Mouse (Mus musculus): ENCODE data around the gene Mttp. TPM values are rescaled to one million over a fixed set of nuclear protein-coding genes. Genes with fewer than 3 reads are reported as not detected.

Gene Mttp
- total and polyA plus RNA-seq, 2 experiments from 2014 or later: 5.0 to 7.5 TPM

- no peak for ATAC-seq
- no peak overlapping the region for H3K27ac ChIP-seq (ENCODE audit: low read depth, low read length)
- no peak for DNase-seq
- no peak overlapping the region for H3K4me2 ChIP-seq (ENCODE audit: low read depth)
- H3K4me1 ChIP-seq (ENCODE audit: insufficient read depth): peaks cover 7% of the 10 kb centered on the region
- no peak for TF ChIP-seq CTCF (IDR thresholded peaks at IDR 0.05; ENCODE audit: low read depth)
- 81% methylated on average over 10 of the region's 10 CpGs for WGBS
- H3K27me3 ChIP-seq (ENCODE audit: insufficient read depth, low read length): no peaks in the 10 kb centered on the region
- no peaks in the 10 kb centered on the region for H3K9me3 ChIP-seq (ENCODE audit: low read length)
- no peaks in the 10 kb centered on the region for H3K36me3 ChIP-seq (ENCODE audit: insufficient read depth)
- H3K9ac ChIP-seq: no peak overlapping the region
- H3K4me3 ChIP-seq (ENCODE audit: low read depth, low read length): no peak overlapping the region
Observed at GRCm38 (mm10) chr3:138071476-138072073, 73.2 kb downstream of the Mttp start.

- TF ChIP-seq CTCF (IDR thresholded peaks at IDR 0.05; ENCODE audit: low read depth): no peak
- WGBS: 14% methylated on average over 1 of the region's 1 CpGs
- no peak overlapping the region for H3K4me2 ChIP-seq (ENCODE audit: low read depth)
- H3K4me1 ChIP-seq (ENCODE audit: insufficient read depth): peaks cover 12% of the 10 kb centered on the region
- no peak for ATAC-seq
- H3K27ac ChIP-seq (ENCODE audit: low read depth, low read length): no peak overlapping the region
- H3K27me3 ChIP-seq (ENCODE audit: insufficient read depth, low read length): no peaks in the 10 kb centered on the region
- H3K9ac ChIP-seq: no peak overlapping the region
- no peaks in the 10 kb centered on the region for H3K36me3 ChIP-seq (ENCODE audit: insufficient read depth)
- H3K9me3 ChIP-seq (ENCODE audit: low read length): no peaks in the 10 kb centered on the region
- no peak overlapping the region for H3K4me3 ChIP-seq (ENCODE audit: low read depth, low read length)
- no peak for DNase-seq
Observed at GRCm38 (mm10) chr3:138071004-138071403, 73.8 kb downstream of the Mttp start.

- no peaks in the 10 kb centered on the region for H3K36me3 ChIP-seq (ENCODE audit: insufficient read depth)
- H3K4me3 ChIP-seq (ENCODE audit: low read depth, low read length): no peak overlapping the region
- H3K9me3 ChIP-seq (ENCODE audit: low read length): no peaks in the 10 kb centered on the region
- 82% methylated on average over 18 of the region's 18 CpGs for WGBS
- peaks cover 16% of the 10 kb centered on the region for H3K4me1 ChIP-seq (ENCODE audit: insufficient read depth)
- TF ChIP-seq CTCF (IDR thresholded peaks at IDR 0.05; ENCODE audit: low read depth): no peak
- DNase-seq: no peak
- ATAC-seq: no peak
- H3K27ac ChIP-seq (ENCODE audit: low read depth, low read length): no peak overlapping the region
- no peak overlapping the region for H3K9ac ChIP-seq
- H3K4me2 ChIP-seq (ENCODE audit: low read depth): no peak overlapping the region
- H3K27me3 ChIP-seq (ENCODE audit: insufficient read depth, low read length): no peaks in the 10 kb centered on the region
Observed at GRCm38 (mm10) chr3:138069756-138070511, 74.8 kb downstream of the Mttp start.

GRCm38 (mm10) chr3:138068103-138068502 lies 76.7 kb downstream of the Mttp start:
- 94% methylated on average over 12 of the region's 12 CpGs for WGBS
- no peak for DNase-seq
- TF ChIP-seq CTCF (IDR thresholded peaks at IDR 0.05; ENCODE audit: low read depth): no peak
- Histone ChIP-seq H3K9ac (no peak overlapping the region), H3K4me3 (ENCODE audit: low read depth, low read length) (no peak overlapping the region), H3K36me3 (ENCODE audit: insufficient read depth) (no peaks in the 10 kb centered on the region), H3K27ac (ENCODE audit: low read depth, low read length) (no peak overlapping the region), H3K27me3 (ENCODE audit: insufficient read depth, low read length) (no peaks in the 10 kb centered on the region), H3K4me1 (ENCODE audit: insufficient read depth) (peaks cover 17% of the 10 kb centered on the region), H3K4me2 (ENCODE audit: low read depth) (no peak overlapping the region), H3K9me3 (ENCODE audit: low read length) (no peaks in the 10 kb centered on the region)
- no peak for ATAC-seq

- Histone ChIP-seq H3K4me1 (ENCODE audit: insufficient read depth) (peaks cover 17% of the 10 kb centered on the region), H3K36me3 (ENCODE audit: insufficient read depth) (no peaks in the 10 kb centered on the region), H3K27ac (ENCODE audit: low read depth, low read length) (peak within 1 kb of the TSS; percentile 54; the same call in 1 of the 2 replicates), H3K4me3 (ENCODE audit: low read depth, low read length) (no peak within 1 kb of the TSS), H3K4me2 (ENCODE audit: low read depth) (0 out of 2 replicates have a peak within 1 kb of the TSS, but pooled peaks have one; percentile 3), H3K9me3 (ENCODE audit: low read length) (no peaks in the 10 kb centered on the region), H3K9ac (no peak within 1 kb of the TSS), H3K27me3 (ENCODE audit: insufficient read depth, low read length) (no peaks in the 10 kb centered on the region)
- no peak for DNase-seq
- 94% methylated on average over 12 of the region's 12 CpGs for WGBS
- ATAC-seq: no peak
- TF ChIP-seq CTCF (IDR thresholded peaks at IDR 0.05; ENCODE audit: low read depth): no peak
Observed at GRCm38 (mm10) chr3:138067288-138067687, 77.5 kb downstream of the Mttp start, which contains the start of gene Gm5105. Gm5105 (minus strand) TSS chr3:138067388.

- no peaks in the 10 kb centered on the region for H3K36me3 ChIP-seq (ENCODE audit: insufficient read depth)
- H3K27me3 ChIP-seq (ENCODE audit: insufficient read depth, low read length): no peaks in the 10 kb centered on the region
- no peak overlapping the region for H3K9ac ChIP-seq
- no peaks in the 10 kb centered on the region for H3K9me3 ChIP-seq (ENCODE audit: low read length)
- peak; percentile 60 for ATAC-seq
- H3K4me3 ChIP-seq (ENCODE audit: low read depth, low read length): no peak overlapping the region
- no peak for TF ChIP-seq CTCF (IDR thresholded peaks at IDR 0.05; ENCODE audit: low read depth)
- 0 out of 2 replicates have a peak overlapping the region, but pooled peaks have one; percentile 3 for H3K4me2 ChIP-seq (ENCODE audit: low read depth)
- 49% methylated on average over 20 of the region's 20 CpGs for WGBS
- peaks cover 17% of the 10 kb centered on the region for H3K4me1 ChIP-seq (ENCODE audit: insufficient read depth)
- peak; percentile 56 for DNase-seq
- peak overlapping the region; percentile 54; the same call in 1 of the 2 replicates for H3K27ac ChIP-seq (ENCODE audit: low read depth, low read length)
Observed at GRCm38 (mm10) chr3:138066348-138066856, 78.4 kb downstream of the Mttp start.

GRCm38 (mm10) chr3:138065930-138066329 lies 78.8 kb downstream of the Mttp start:
- Histone ChIP-seq H3K4me1 (ENCODE audit: insufficient read depth) (peaks cover 17% of the 10 kb centered on the region), H3K27me3 (ENCODE audit: insufficient read depth, low read length) (no peaks in the 10 kb centered on the region), H3K9me3 (ENCODE audit: low read length) (no peaks in the 10 kb centered on the region), H3K4me2 (ENCODE audit: low read depth) (no peak overlapping the region), H3K36me3 (ENCODE audit: insufficient read depth) (no peaks in the 10 kb centered on the region), H3K4me3 (ENCODE audit: low read depth, low read length) (no peak overlapping the region), H3K9ac (no peak overlapping the region), H3K27ac (ENCODE audit: low read depth, low read length) (no peak overlapping the region)
- no peak for TF ChIP-seq CTCF (IDR thresholded peaks at IDR 0.05; ENCODE audit: low read depth)
- DNase-seq (no peak), ATAC-seq (no peak)
- 81% methylated on average over 16 of the region's 16 CpGs for WGBS

Measured in forebrain, postnatal 0 days (tissue).